In the genomic region with DNA sequence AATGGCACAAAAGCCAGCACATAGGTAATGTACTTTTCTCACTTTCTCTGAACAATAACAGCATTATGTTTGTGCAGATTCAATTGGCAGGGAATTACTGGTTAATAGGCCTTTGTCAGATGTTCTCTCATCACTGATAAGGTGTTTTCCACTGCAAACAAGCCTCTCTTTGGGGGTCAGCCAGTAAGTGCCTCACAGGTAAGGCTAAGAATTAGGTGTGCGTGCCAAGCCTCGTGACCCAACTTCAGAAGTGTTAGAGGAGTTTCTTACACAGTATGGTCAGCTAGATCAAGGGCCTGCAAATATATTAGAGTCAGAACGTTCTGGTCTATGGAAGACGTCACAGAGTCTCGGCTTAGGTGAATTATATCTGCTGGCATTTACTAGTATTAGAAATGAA, we compare ENCODE assay signal across 14 mouse cellular contexts.
"Had no signal": no experiment of that assay in that cellular context is flagged by ENCODE, and none has a peak within 500 bp of the region (broad histone marks: within the 10 kb centered on the region; RNA-seq: fewer than 3 reads in every experiment).

No protein-coding gene starts in this region.

- H3K27ac ChIP-seq: limb, embryonic 12.5 days; limb, embryonic 15.5 days; liver, embryonic 14.5 days had no signal

- H3K27me3 ChIP-seq: limb, embryonic 12.5 days; limb, embryonic 15.5 days had no signal

- H3K4me3 ChIP-seq: limb, embryonic 12.5 days; limb, embryonic 15.5 days had no signal

- DNase-seq: kidney, adult 18-20 months; kidney, adult 9 months; kidney, postnatal 14 days; kidney, postnatal 4 days; left cerebral cortex, postnatal 4 days; lung, embryonic 14.5 days; midbrain, embryonic 14.5 days; thymus, adult 18-20 months; thymus, postnatal 36 days had no signal

- ATAC-seq: intestine, embryonic 16.5 days had no signal

- H3K4me2 ChIP-seq: limb, embryonic 12.5 days; limb, embryonic 15.5 days; lung, embryonic 14.5 days; midbrain, embryonic 11.5 days had no signal

- H3K4me1 ChIP-seq: limb, embryonic 12.5 days; limb, embryonic 15.5 days had no signal

- H3K9me3 ChIP-seq: limb, embryonic 12.5 days; limb, embryonic 15.5 days had no signal

- H3K9ac ChIP-seq: limb, embryonic 12.5 days; limb, embryonic 15.5 days; liver, embryonic 14.5 days; lung, embryonic 14.5 days had no signal
